Mouse (Mus musculus) G1E (cell line): ENCODE results near the gene Hdac4. TPM values are rescaled to one million over a fixed set of nuclear protein-coding genes. Genes with fewer than 3 reads are reported as not detected.

Source experiments
- ATAC-seq: 2 replicates; pipeline ENCODE4 v1.8.0; 2016; ENCODE audit warnings: mild to moderate bottlenecking; ENCODE audit not compliant: insufficient number of reproducible peaks, poor library complexity, low FRiP score, severe bottlenecking; ENCODE audit errors: extremely low read depth
- DNase-seq: peaks from one replicate; pipeline ENCODE4 v3.0.0; 2012; ENCODE audit warnings: low spot score
- H3K27me3 ChIP-seq: 2 replicates; pipeline ENCODE4 v1.6.1; 2012; ENCODE audit warnings: mild to moderate bottlenecking, low read length, inconsistent platforms; ENCODE audit not compliant: insufficient read depth
- H3K36me3 ChIP-seq: replicated peaks from 2 replicates; pipeline ENCODE3; 2012; ENCODE audit warnings: mild to moderate bottlenecking, inconsistent platforms
- H3K4me1 ChIP-seq: 2 replicates; pipeline ENCODE4 v1.6.1; 2012; ENCODE audit warnings: low read depth, low read length, inconsistent platforms, mixed read lengths; ENCODE audit not compliant: insufficient read depth
- H3K4me3 ChIP-seq: 2 replicates; pipeline ENCODE4 v1.5.1; 2012; ENCODE audit warnings: low read depth, mild to moderate bottlenecking, inconsistent platforms, low read length, moderate library complexity, mixed read lengths
- H3K9me3 ChIP-seq: replicated peaks from 2 replicates; pipeline ENCODE4 v1.6.1; 2012; ENCODE audit warnings: inconsistent platforms
- CTCF ChIP-seq: IDR thresholded peaks from 2 replicates; pipeline ENCODE4 v1.5.1; 2012; ENCODE audit warnings: low read depth, low read length, inconsistent platforms, mixed read lengths
- GATA1 ChIP-seq: IDR thresholded peaks from 2 replicates; pipeline ENCODE4 v1.6.1; 2012; ENCODE audit warnings: borderline replicate concordance, low read length, inconsistent platforms, mixed read lengths
- GATA2 ChIP-seq: IDR thresholded peaks from 2 replicates; pipeline ENCODE4 v1.6.1; 2012; ENCODE audit warnings: low read depth, low read length, inconsistent platforms, borderline replicate concordance
- POLR2AphosphoS5 ChIP-seq: IDR thresholded peaks from 2 replicates; pipeline ENCODE4 v1.6.1; 2012; ENCODE audit warnings: low read depth, low read length, inconsistent platforms; ENCODE audit not compliant: insufficient replicate concordance
- TAL1 ChIP-seq: conservative IDR thresholded peaks from 2 replicates; pipeline ENCODE4 v1.6.1; 2012; ENCODE audit warnings: low read depth, low read length, inconsistent platforms, mixed read lengths
- polyA plus RNA-seq: library from polyadenylated mRNA; stranded (reverse); fragments of >175 nt; gene quantifications from 2 replicates; pipeline ENCODE4 v1.2.3, GENCODE M21; 2012
- total RNA-seq, 2 experiments: library from RNA; stranded (forward) in 1 of 2; stranded (reverse) in 1 of 2; fragments of 200-1000 nt in 1 of 2; fragments of >200 nt in 1 of 2; fragmentation: Nextera tagmentation in 1 of 2; gene quantifications; 2 replicates each; pipeline ENCODE4 v1.2.3; 2014 to 2017

Gene Hdac4
- total and polyA plus RNA-seq, 3 experiments, result 15.0 to 27.2 (median 19.7) TPM

GRCm38 (mm10) chr1:91993658-91994165, 201.8 kb downstream of the Hdac4 start:
- TF ChIP-seq POLR2AphosphoS5 (no peak), GATA2 (no peak), GATA1 (no peak)
- H3K27me3 ChIP-seq, result no peaks in the 10 kb centered on the region
- DNase-seq, result no peak
- H3K36me3 ChIP-seq, result peaks cover 87% of the 10 kb centered on the region
- no peak for ATAC-seq
- H3K9me3 ChIP-seq, result no peaks in the 10 kb centered on the region
- H3K4me1 ChIP-seq, result no peaks in the 10 kb centered on the region
- no peak overlapping the region for H3K4me3 ChIP-seq

- no peak for TF ChIP-seq GATA2
- no peak for TF ChIP-seq GATA1
- no peak for TF ChIP-seq TAL1
- no peak for TF ChIP-seq POLR2AphosphoS5
- no peak for TF ChIP-seq CTCF
- H3K4me1 ChIP-seq, result no peaks in the 10 kb centered on the region
- peaks cover 89% of the 10 kb centered on the region for H3K36me3 ChIP-seq
- no peak for DNase-seq
- ATAC-seq, result no peak
- H3K4me3 ChIP-seq, result no peak overlapping the region
- no peaks in the 10 kb centered on the region for H3K9me3 ChIP-seq
- no peaks in the 10 kb centered on the region for H3K27me3 ChIP-seq
These were observed 202.8 kb downstream of the Hdac4 start for GRCm38 (mm10) chr1:91992652-91993051.

GRCm38 (mm10) chr1:91991597-91991996, 203.9 kb downstream of the Hdac4 start:
- Histone ChIP-seq H3K4me1 (no peaks in the 10 kb centered on the region), H3K36me3 (peaks cover 93% of the 10 kb centered on the region), H3K27me3 (no peaks in the 10 kb centered on the region), H3K4me3 (no peak overlapping the region), H3K9me3 (no peaks in the 10 kb centered on the region)
- ATAC-seq, result no peak
- no peak for DNase-seq
- TF ChIP-seq CTCF, result no peak
- no peak for TF ChIP-seq TAL1
- TF ChIP-seq GATA1, result no peak
- TF ChIP-seq GATA2, result no peak
- no peak for TF ChIP-seq POLR2AphosphoS5

GRCm38 (mm10) chr1:91990852-91991251, 204.6 kb downstream of the Hdac4 start:
- no peak overlapping the region for H3K4me3 ChIP-seq
- DNase-seq (no peak), ATAC-seq (no peak)
- peaks cover 93% of the 10 kb centered on the region for H3K36me3 ChIP-seq
- no peaks in the 10 kb centered on the region for H3K4me1 ChIP-seq
- TF ChIP-seq GATA1, result no peak
- no peak for TF ChIP-seq GATA2
- no peak for TF ChIP-seq POLR2AphosphoS5
- TF ChIP-seq CTCF, result no peak
- no peak for TF ChIP-seq TAL1
- no peaks in the 10 kb centered on the region for H3K9me3 ChIP-seq
- H3K27me3 ChIP-seq, result no peaks in the 10 kb centered on the region

GRCm38 (mm10) chr1:91988866-91989265, 206.6 kb downstream of the Hdac4 start:
- H3K4me1 ChIP-seq, result no peaks in the 10 kb centered on the region
- peaks cover 91% of the 10 kb centered on the region for H3K36me3 ChIP-seq
- H3K4me3 ChIP-seq, result no peak overlapping the region
- no peaks in the 10 kb centered on the region for H3K9me3 ChIP-seq
- ATAC-seq, result no peak
- H3K27me3 ChIP-seq, result no peaks in the 10 kb centered on the region
- TF ChIP-seq POLR2AphosphoS5 (no peak), CTCF (no peak)
- no peak for DNase-seq

- TF ChIP-seq GATA2, result no peak
- TF ChIP-seq TAL1, result no peak
- no peak for TF ChIP-seq GATA1
- no peak for TF ChIP-seq CTCF
- no peak for TF ChIP-seq POLR2AphosphoS5
- ATAC-seq (no peak), DNase-seq (no peak)
- Histone ChIP-seq H3K4me1 (no peaks in the 10 kb centered on the region), H3K9me3 (no peaks in the 10 kb centered on the region), H3K27me3 (no peaks in the 10 kb centered on the region), H3K4me3 (no peak overlapping the region), H3K36me3 (peaks cover 95% of the 10 kb centered on the region)
These were observed 208.1 kb downstream of the Hdac4 start for GRCm38 (mm10) chr1:91987431-91987830.

- Histone ChIP-seq H3K9me3 (no peaks in the 10 kb centered on the region), H3K4me3 (no peak overlapping the region), H3K36me3 (peaks cover 96% of the 10 kb centered on the region), H3K4me1 (no peaks in the 10 kb centered on the region), H3K27me3 (no peaks in the 10 kb centered on the region)
- no peak for DNase-seq
- no peak for TF ChIP-seq CTCF
- no peak for TF ChIP-seq GATA2
- no peak for ATAC-seq
These were observed 209.7 kb downstream of the Hdac4 start for GRCm38 (mm10) chr1:91985783-91986182.

GRCm38 (mm10) chr1:91984507-91984906, 211.0 kb downstream of the Hdac4 start:
- ATAC-seq (no peak), DNase-seq (no peak)
- TF ChIP-seq GATA1, result no peak
- no peak for TF ChIP-seq TAL1
- no peak for TF ChIP-seq GATA2
- no peak for TF ChIP-seq CTCF
- TF ChIP-seq POLR2AphosphoS5, result no peak
- no peaks in the 10 kb centered on the region for H3K27me3 ChIP-seq
- H3K4me3 ChIP-seq, result no peak overlapping the region
- no peaks in the 10 kb centered on the region for H3K4me1 ChIP-seq
- H3K9me3 ChIP-seq, result no peaks in the 10 kb centered on the region
- peaks cover 96% of the 10 kb centered on the region for H3K36me3 ChIP-seq
